Mouse (Mus musculus) lung, postnatal 0 days (tissue): ENCODE data around the gene Mthfd1l.

Experiments used
- CTCF ChIP-seq: IDR thresholded peaks from 2 replicates; pipeline ENCODE4 v1.5.1; 2016; ENCODE audit warnings: antibody characterized with exemption, mild to moderate bottlenecking
- EP300 ChIP-seq: IDR thresholded peaks from 2 replicates; pipeline ENCODE4 v1.6.1; 2016; ENCODE audit warnings: antibody characterized with exemption, mild to moderate bottlenecking, control low read depth

DNA sequence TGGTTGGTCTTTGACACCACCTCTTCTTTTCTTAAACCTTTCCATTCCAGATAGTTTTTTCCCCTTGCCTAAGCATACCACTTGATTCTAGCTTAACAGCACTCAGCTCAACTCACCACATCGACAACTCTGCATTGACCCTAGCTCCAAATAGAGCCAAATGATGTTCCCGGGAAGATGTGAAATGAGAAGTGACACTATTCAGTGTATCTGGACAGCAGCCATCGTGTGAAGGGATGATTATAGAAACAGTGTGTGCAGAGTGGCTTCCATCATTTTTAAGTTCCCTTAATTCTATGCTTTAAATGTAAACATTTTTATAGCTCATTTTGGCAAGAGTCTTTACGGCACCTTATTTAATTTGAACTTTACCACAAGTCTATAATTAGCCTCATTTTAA is 204.4 kb downstream of the Mthfd1l start:
- TF ChIP-seq CTCF = no peak
- TF ChIP-seq EP300 = no peak
